Mouse (Mus musculus): Measurements from ENCODE around the gene Psmd9. TPM values are rescaled to one million over a fixed set of nuclear protein-coding genes. Genes with fewer than 3 reads are reported as not detected.

Psmd9 gene
- polyA plus RNA-seq, 1 experiment = 70.7 TPM

DNA sequence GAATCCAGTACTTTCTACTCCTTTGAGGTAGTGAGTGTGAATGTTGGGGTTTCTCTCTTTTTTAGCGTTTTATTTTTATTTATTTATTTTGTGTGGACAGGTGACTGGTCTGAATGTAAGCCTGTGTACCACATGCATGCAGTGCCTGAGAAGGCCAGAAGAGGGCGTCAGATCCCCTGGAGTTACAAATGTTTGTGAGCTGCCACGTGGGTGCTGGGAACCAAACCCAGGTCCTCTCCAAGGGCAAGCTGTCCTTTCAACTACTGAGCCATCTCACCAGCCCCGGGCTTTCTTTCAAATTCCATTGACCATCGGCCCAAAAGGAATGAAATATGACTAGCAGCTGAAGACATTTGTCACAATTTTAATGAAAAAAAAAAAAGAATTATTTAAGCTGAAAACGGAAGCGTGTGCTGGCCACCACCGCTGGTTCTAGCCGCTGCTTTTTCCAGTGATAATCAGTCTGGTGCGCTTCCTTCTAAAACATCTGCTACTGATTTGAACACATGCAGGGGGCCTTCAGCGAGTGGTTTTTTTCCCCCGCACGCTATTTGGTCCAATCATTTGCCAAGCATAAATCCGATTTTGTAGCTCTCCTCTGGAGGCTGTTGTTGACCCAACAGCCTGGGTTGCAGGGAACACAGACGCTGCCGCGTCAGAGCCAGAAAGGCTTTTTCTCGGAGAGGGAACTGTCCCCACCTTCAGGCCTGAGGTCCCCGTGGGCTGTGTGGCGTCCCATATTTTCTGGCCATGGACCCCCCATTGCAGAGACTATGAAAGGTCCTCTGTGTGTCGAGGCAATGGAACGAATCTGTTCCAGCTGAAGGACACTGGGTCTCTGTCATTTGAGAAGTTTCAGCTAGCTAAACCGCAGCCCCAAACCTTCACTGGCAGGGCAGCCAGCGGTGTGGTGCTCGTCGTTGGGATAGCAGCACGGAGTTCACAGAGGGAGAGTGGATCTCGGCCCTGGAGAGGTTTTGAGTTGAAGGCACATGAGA is 99.6 kb downstream of the Psmd9 start:
- no peaks in the 10 kb centered on the region for H3K4me1 ChIP-seq (ENCODE audit: control insufficient read depth, insufficient read depth, low read length)
- H3K4me3 ChIP-seq (replicated peaks; ENCODE audit: control insufficient read depth, low read depth, low read length) = no peak overlapping the region
- WGBS = 84% methylated on average over 28 of the region's 28 CpGs
- TF ChIP-seq POLR2A (IDR thresholded peaks at IDR 0.05; ENCODE audit: borderline replicate concordance, control insufficient read depth, low read depth, low read length) (no peak), CTCF (IDR thresholded peaks at IDR 0.05; ENCODE audit: control insufficient read depth, insufficient read depth, low read length) (no peak)
- no peak overlapping the region for H3K27ac ChIP-seq (ENCODE audit: control insufficient read depth, insufficient read depth, low read depth, low read length, poor library complexity)

DNA sequence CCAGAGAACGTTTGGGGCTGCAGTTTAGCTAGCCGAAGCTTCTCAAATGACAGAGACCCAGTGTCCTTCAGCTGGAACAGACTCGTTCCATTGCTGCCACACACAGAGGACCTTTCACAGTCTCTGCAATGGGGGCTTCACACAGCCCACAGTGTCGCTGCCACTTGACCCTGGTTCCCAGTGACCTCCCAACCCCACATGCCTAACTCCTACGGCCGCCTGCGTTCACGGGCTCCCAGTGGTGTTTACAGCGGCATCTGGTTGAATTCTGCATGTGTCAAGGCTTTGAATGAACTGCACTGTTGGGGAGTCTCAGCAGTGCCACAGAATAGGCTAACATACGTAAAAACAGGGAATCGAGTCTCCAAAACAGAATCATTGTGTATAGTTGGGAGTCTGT is 101.7 kb downstream of the Psmd9 start:
- no peaks in the 10 kb centered on the region for H3K4me1 ChIP-seq (ENCODE audit: control insufficient read depth, insufficient read depth, low read length)
- H3K27ac ChIP-seq (ENCODE audit: control insufficient read depth, insufficient read depth, low read depth, low read length, poor library complexity) = no peak overlapping the region
- WGBS = 87% methylated on average over 11 of the region's 11 CpGs
- TF ChIP-seq POLR2A (IDR thresholded peaks at IDR 0.05; ENCODE audit: borderline replicate concordance, control insufficient read depth, low read depth, low read length) (no peak), CTCF (IDR thresholded peaks at IDR 0.05; ENCODE audit: control insufficient read depth, insufficient read depth, low read length) (no peak)
- no peak overlapping the region for H3K4me3 ChIP-seq (replicated peaks; ENCODE audit: control insufficient read depth, low read depth, low read length)

DNA sequence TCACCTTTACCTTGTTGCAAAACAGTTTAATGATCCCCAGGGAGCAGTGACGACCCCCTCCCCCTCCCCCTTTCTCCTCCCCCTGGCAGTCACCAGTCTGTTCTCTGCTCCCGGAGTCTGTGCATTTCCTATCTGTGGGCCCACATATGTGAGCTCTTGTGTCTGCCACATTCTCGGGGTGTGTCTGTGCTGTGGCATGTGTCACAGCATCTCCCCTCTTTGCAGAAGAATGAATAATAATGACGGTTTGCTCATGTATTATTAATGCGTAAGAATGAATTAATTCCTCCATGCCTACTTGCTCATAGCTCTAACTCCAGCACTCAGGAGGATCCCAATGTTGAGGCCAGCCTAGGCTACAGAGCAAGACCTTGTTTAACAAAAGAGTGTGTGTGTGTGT is 103.7 kb downstream of the Psmd9 start:
- Histone ChIP-seq H3K27ac (ENCODE audit: control insufficient read depth, insufficient read depth, low read depth, low read length, poor library complexity) (no peak overlapping the region), H3K4me3 (replicated peaks; ENCODE audit: control insufficient read depth, low read depth, low read length) (no peak overlapping the region), H3K4me1 (ENCODE audit: control insufficient read depth, insufficient read depth, low read length) (no peaks in the 10 kb centered on the region)
- TF ChIP-seq POLR2A (IDR thresholded peaks at IDR 0.05; ENCODE audit: borderline replicate concordance, control insufficient read depth, low read depth, low read length) (no peak), CTCF (IDR thresholded peaks at IDR 0.05; ENCODE audit: control insufficient read depth, insufficient read depth, low read length) (no peak)
- 82% methylated on average over 5 of the region's 5 CpGs for WGBS

DNA sequence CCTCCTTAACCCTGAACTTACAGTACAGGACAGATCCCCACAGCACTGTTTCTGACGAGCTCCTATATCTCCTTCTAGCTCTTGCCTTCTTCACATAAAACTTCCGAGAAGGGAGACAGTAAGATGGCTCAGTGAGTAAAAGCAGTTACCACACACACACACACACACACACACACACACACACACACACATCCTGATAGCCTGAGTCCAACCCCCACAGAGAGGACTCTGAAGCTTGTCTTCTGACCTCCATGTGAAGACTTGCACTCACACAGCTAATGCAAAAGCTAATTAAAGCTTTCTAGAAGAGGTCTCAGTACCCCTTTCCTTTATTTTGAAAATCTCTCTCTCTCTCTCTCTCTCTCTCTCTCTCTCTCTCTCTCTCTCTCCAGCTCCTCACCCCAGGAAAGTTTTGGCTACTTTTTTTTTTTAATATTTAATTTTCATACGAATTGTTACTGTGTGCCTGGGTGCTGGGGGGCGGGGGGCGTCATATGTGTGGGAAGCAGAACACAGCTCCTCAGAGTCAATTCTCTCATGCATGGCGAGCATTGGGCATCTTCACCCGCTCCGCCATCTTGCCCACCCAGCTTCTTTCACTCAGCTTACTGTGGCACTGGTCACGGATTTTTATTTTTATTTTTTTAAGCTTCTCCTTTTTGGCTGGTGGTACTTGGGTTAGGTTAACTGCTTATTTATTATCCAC is 107.6 kb downstream of the Psmd9 start:
- H3K27ac ChIP-seq (ENCODE audit: control insufficient read depth, insufficient read depth, low read depth, low read length, poor library complexity) = no peak overlapping the region
- no peak for TF ChIP-seq CTCF (IDR thresholded peaks at IDR 0.05; ENCODE audit: control insufficient read depth, insufficient read depth, low read length)
- TF ChIP-seq POLR2A (IDR thresholded peaks at IDR 0.05; ENCODE audit: borderline replicate concordance, control insufficient read depth, low read depth, low read length) = no peak

DNA sequence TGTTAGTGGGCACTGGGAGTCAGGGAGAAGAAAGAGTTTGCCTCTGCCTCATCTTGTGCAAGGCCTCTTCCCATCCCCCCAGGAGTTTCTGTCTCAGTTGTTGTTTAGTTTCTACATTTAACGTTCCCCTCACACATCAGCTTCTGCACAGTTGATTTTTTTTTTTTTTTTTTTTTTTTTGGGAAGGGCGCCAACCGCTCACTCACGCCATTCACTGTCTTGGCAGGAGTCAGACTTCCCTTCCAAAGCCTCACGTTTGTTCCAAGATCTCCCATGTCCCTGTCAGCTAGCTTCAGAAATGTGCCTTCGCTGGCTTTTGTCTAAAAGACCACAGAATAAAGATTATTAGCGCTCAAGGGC is 108.1 kb downstream of the Psmd9 start:
- H3K4me3 ChIP-seq (replicated peaks; ENCODE audit: control insufficient read depth, low read depth, low read length) = no peak overlapping the region
- 32% methylated on average over 7 of the region's 7 CpGs for WGBS
- H3K4me1 ChIP-seq (ENCODE audit: control insufficient read depth, insufficient read depth, low read length) = no peaks in the 10 kb centered on the region
- H3K27ac ChIP-seq (ENCODE audit: control insufficient read depth, insufficient read depth, low read depth, low read length, poor library complexity) = no peak overlapping the region
- TF ChIP-seq POLR2A (IDR thresholded peaks at IDR 0.05; ENCODE audit: borderline replicate concordance, control insufficient read depth, low read depth, low read length) (no peak), CTCF (IDR thresholded peaks at IDR 0.05; ENCODE audit: control insufficient read depth, insufficient read depth, low read length) (no peak)

More for the DNA sequence above, 107.6 kb downstream of the Psmd9 start:
- H3K4me1 ChIP-seq (ENCODE audit: control insufficient read depth, insufficient read depth, low read length) = no peaks in the 10 kb centered on the region
- 72% methylated on average over 9 of the region's 9 CpGs for WGBS
- no peak overlapping the region for H3K4me3 ChIP-seq (replicated peaks; ENCODE audit: control insufficient read depth, low read depth, low read length)

DNA sequence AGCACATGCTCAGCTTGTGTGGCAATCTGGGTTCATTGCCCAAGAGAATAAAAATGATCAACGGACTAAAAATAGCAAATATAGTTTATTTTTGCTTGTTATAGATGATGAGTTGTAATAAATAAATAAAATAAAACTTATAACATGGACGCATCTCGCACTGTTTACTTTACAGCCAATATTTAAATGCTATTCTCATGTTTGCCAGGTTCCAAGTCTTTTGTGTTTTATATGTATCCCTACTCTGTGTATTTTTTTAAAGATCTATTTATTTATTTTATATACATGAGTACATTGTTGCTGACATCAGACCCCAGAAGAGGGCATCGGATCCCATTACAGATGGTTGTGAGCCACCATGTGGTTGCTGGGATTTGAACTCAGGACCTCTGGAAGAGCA is 108.5 kb downstream of the Psmd9 start:
- Histone ChIP-seq H3K27ac (ENCODE audit: control insufficient read depth, insufficient read depth, low read depth, low read length, poor library complexity) (no peak overlapping the region), H3K4me1 (ENCODE audit: control insufficient read depth, insufficient read depth, low read length) (no peaks in the 10 kb centered on the region), H3K4me3 (replicated peaks; ENCODE audit: control insufficient read depth, low read depth, low read length) (no peak overlapping the region)
- TF ChIP-seq CTCF (IDR thresholded peaks at IDR 0.05; ENCODE audit: control insufficient read depth, insufficient read depth, low read length) (no peak), POLR2A (IDR thresholded peaks at IDR 0.05; ENCODE audit: borderline replicate concordance, control insufficient read depth, low read depth, low read length) (no peak)
- 75% methylated on average over 4 of the region's 4 CpGs for WGBS

DNA sequence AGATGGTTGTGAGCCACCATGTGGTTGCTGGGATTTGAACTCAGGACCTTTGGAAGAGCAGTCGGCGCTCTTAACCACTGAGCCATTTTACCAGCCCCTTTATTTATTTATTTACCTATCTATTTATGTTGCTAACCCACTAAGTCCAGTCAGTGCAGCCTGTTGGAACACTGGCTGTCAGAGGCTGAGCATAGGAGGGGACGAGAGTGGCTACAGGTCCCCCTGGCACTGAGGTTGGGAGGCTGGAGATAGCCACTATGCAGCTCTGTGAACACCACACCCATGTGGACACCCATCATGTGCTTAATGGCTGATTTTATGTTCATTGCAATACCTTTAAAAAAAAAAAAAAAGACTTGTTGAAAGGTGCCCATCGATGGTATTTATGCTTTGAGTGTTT is 110.0 kb downstream of the Psmd9 start:
- H3K4me1 ChIP-seq (ENCODE audit: control insufficient read depth, insufficient read depth, low read length) = no peaks in the 10 kb centered on the region
- TF ChIP-seq CTCF (IDR thresholded peaks at IDR 0.05; ENCODE audit: control insufficient read depth, insufficient read depth, low read length) (no peak), POLR2A (IDR thresholded peaks at IDR 0.05; ENCODE audit: borderline replicate concordance, control insufficient read depth, low read depth, low read length) (no peak)
- WGBS = 86% methylated on average over 4 of the region's 4 CpGs

More for the DNA sequence above, 110.0 kb downstream of the Psmd9 start:
- H3K27ac ChIP-seq (ENCODE audit: control insufficient read depth, insufficient read depth, low read depth, low read length, poor library complexity) = no peak overlapping the region
- H3K4me3 ChIP-seq (replicated peaks; ENCODE audit: control insufficient read depth, low read depth, low read length) = no peak overlapping the region
